Mouse (Mus musculus): ENCODE data around the gene Cadm1. TPM values are rescaled to one million over a fixed set of nuclear protein-coding genes. Genes with fewer than 3 reads are reported as not detected.

Cadm1 gene
- polyA plus RNA-seq, 1 experiment, result 103 TPM

DNA sequence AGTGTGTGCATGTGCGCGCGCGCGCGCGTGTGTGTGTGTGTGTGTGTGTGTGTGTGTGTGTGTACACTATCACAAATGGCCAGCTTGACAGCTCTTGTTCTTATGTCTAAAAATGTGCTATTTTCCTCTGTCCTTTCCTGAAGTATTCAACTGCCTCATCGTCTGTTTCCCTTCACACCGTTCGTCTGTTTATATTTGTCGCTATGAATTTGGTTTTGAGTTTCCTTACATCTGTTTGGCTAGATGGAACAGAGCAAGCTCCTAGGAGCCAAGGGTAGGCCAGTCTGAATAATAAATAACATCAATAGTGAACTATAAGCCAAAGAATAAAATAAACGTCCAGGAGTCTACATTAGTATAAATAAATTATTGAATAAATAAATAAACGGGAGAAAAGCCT is 235.3 kb downstream of the Cadm1 start:
- DNase-seq (ENCODE audit: low read depth), result no peak
- TF ChIP-seq CTCF (IDR thresholded peaks at IDR 0.05; ENCODE audit: borderline replicate concordance, extremely low read depth, insufficient read depth, insufficient read length) (no peak), POLR2A (IDR thresholded peaks at IDR 0.05; ENCODE audit: borderline replicate concordance, extremely low read depth, insufficient read depth, insufficient read length, poor library complexity, severe bottlenecking) (no peak)

DNA sequence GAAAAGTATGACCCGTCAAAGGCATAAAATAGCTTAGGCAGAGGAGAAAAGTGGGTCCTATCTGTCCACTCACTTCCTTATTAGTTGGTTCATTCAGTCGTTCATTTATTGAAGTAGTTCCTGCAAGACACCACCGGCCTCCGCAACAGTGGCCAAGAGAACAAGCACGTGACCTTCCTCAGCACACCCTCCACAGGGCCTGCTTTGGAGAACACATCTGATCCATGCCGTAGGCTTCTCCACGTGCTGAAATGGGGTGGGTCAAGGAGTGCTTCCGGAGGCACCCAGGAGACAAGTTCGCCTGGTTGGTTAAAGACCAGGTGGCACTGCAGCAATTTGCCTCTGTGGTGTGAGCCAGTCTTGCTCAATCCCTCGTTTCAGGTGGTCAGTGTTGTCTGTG is 236.4 kb downstream of the Cadm1 start:
- no peak for DNase-seq (ENCODE audit: low read depth)
- TF ChIP-seq CTCF (IDR thresholded peaks at IDR 0.05; ENCODE audit: borderline replicate concordance, extremely low read depth, insufficient read depth, insufficient read length), result no peak
- no peak for TF ChIP-seq POLR2A (IDR thresholded peaks at IDR 0.05; ENCODE audit: borderline replicate concordance, extremely low read depth, insufficient read depth, insufficient read length, poor library complexity, severe bottlenecking)

DNA sequence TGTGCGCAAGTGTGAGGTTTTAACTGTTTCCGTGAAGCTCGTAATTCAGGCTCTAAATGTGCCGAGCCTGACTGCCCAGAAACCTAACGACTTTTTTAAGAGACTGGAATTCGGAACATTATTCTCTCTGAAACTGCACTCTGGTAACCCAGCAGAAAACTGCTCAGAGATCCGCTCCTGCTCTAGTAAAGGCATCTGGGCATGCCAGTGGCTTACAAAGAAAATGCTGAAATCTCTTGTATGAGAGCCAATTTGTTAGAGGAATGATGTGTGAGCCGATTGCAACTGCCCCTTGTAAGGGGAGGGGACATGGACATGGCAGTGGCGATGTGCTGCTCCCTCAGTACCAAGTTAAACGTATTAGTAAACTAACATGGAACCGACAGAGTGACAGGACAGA is 240.9 kb downstream of the Cadm1 start:
- no peak for TF ChIP-seq CTCF (IDR thresholded peaks at IDR 0.05; ENCODE audit: borderline replicate concordance, extremely low read depth, insufficient read depth, insufficient read length)
- no peak for TF ChIP-seq POLR2A (IDR thresholded peaks at IDR 0.05; ENCODE audit: borderline replicate concordance, extremely low read depth, insufficient read depth, insufficient read length, poor library complexity, severe bottlenecking)
- peak; percentile 74 for DNase-seq (ENCODE audit: low read depth)

DNA sequence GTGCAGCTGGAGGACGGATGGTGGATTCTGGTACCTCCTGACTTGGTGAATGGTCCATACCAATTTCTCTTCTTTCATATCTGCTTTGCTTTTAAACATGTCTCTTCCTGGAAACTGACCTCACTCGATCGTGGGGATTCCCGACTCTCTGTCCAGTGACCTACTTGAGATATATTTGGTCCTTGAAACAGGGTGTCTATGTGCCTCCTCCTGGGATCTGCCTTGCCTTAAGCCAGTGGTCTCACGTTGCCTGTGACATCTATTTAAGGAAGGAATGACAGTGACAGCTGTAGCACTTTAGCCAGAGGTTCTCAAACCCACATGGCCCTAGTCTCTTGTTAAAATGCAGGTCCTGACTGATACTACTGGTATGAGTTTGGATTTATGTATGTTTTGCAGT is 242.0 kb downstream of the Cadm1 start:
- no peak for TF ChIP-seq CTCF (IDR thresholded peaks at IDR 0.05; ENCODE audit: borderline replicate concordance, extremely low read depth, insufficient read depth, insufficient read length)
- TF ChIP-seq POLR2A (IDR thresholded peaks at IDR 0.05; ENCODE audit: borderline replicate concordance, extremely low read depth, insufficient read depth, insufficient read length, poor library complexity, severe bottlenecking), result no peak
- DNase-seq (ENCODE audit: low read depth), result no peak

DNA sequence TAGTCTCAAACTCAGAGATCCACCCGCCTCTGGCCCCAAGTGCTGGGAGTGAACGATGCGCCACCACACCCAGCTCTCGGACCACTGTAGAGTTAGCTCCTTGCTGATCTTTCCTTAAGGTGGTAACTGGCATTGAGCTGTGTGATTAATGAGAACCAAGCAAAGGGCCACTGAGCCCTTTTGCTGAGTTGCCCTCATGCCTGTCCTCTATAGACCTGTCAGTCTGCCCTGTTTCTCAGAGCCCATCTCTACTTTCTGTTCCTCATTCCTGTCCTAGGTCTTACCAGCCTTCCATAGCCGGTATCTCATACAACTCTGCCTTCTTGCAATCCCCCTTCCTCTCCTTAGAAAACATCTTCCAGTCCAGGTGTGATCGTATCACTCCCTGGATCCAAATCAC is 242.8 kb downstream of the Cadm1 start:
- no peak for DNase-seq (ENCODE audit: low read depth)
- TF ChIP-seq CTCF (IDR thresholded peaks at IDR 0.05; ENCODE audit: borderline replicate concordance, extremely low read depth, insufficient read depth, insufficient read length) (no peak), POLR2A (IDR thresholded peaks at IDR 0.05; ENCODE audit: borderline replicate concordance, extremely low read depth, insufficient read depth, insufficient read length, poor library complexity, severe bottlenecking) (no peak)

DNA sequence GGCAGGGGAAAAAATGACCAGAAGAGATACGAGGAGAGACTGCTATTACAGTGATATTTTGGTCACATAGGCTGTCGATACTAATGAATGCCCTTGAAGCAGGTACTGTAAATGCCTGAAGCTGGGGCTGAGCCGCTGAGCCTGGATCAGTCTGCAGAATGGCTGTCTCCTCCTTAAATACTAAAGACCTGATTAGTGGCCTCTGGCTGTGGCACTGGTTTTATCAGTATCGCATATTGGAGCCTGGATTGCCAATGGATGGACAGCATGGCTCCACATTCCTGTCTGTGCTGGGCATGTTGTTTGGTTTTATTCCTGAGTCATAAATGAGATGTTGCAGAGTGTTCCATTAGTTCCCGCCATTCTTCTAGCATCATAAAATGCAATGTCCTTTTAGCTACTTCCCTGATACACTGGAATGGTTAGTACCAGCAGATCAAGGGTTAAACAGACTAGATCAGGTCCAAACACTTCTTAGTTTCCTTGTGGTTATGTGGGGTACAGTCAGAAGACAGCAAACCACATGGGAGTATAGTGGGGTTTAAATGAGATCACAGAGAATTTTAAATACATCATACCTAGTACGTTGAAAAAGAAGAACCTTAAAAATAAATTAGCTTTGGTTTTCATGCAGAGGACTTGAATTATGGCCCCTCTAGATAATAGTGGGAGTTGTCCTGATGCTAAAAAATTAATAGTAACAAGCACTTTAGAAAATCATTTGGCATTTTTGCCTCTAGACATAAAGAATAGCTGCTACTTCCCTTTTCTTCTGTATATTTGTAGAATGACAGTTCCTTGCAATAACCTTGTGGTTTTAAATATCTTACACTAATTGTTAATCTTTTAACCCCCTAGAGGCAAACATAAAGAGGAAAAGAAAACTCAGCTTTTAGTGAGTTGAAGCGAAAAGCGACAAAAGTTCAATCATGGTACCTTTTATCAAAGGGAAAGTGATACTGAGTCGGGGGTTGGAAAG is 247.3 kb downstream of the Cadm1 start:
- DNase-seq (ENCODE audit: low read depth), result no peak
- TF ChIP-seq CTCF (IDR thresholded peaks at IDR 0.05; ENCODE audit: borderline replicate concordance, extremely low read depth, insufficient read depth, insufficient read length), result no peak
- TF ChIP-seq POLR2A (IDR thresholded peaks at IDR 0.05; ENCODE audit: borderline replicate concordance, extremely low read depth, insufficient read depth, insufficient read length, poor library complexity, severe bottlenecking), result no peak

DNA sequence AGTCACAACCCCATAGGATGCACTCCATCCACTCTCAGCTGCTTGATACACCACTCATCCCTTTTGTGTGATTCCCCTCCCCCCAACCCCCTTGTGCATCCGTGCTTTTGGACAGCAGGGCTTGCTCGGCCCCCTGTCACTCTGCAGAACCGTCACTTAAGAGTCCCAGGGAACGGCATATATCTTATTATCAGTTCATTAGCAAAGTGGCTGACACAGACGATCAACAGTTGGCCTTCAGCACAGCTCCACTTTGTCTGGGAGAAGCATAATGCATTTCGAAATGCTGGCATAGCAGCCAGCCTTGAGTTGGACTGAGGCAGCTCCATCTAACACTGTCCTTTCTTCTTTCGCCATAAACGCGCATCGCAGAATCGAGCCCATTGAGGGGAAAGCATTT is 248.5 kb downstream of the Cadm1 start:
- peak; percentile 81 for DNase-seq (ENCODE audit: low read depth)
- TF ChIP-seq POLR2A (IDR thresholded peaks at IDR 0.05; ENCODE audit: borderline replicate concordance, extremely low read depth, insufficient read depth, insufficient read length, poor library complexity, severe bottlenecking) (no peak), CTCF (IDR thresholded peaks at IDR 0.05; ENCODE audit: borderline replicate concordance, extremely low read depth, insufficient read depth, insufficient read length) (no peak)

DNA sequence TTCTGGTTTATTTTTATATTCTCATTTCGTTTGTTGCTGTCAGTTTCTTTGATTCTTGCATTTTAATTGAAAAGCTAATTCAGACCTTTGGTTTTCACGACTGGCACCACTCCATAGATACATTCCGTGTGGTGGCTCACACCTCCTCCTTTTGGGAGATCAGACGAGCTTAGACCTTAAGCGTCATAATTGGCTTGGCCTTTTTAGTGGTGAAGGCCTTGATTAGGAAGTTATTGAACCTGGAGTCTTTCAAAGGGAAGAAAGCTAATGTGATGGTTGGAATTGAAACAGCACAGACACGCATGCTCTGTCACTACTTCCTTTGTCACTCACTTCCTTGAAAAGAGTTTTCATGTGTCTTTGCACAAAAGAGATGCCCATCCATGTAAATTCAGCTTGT is 249.3 kb downstream of the Cadm1 start:
- DNase-seq (ENCODE audit: low read depth), result peak; percentile 72
- TF ChIP-seq CTCF (IDR thresholded peaks at IDR 0.05; ENCODE audit: borderline replicate concordance, extremely low read depth, insufficient read depth, insufficient read length) (no peak), POLR2A (IDR thresholded peaks at IDR 0.05; ENCODE audit: borderline replicate concordance, extremely low read depth, insufficient read depth, insufficient read length, poor library complexity, severe bottlenecking) (no peak)

DNA sequence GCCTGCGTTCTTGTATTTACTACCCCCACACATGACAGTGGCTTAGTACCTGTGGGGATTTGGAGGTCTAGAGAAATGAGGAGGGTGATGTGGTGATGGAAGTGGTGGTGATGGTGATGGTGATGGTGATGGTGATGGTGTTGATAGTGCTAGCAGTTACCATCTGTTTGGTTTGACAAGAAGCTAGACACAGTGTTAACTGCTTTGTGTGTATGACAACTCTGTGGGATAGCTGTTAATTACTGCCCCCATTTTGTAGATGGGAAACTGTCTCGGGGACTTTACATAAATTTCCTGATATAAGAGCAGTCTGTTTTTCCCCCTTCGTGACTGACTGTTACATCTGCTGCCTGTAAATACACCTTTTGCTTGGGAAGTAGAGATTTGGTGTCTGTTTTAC is 256.7 kb downstream of the Cadm1 start:
- TF ChIP-seq POLR2A (IDR thresholded peaks at IDR 0.05; ENCODE audit: borderline replicate concordance, extremely low read depth, insufficient read depth, insufficient read length, poor library complexity, severe bottlenecking) (no peak), CTCF (IDR thresholded peaks at IDR 0.05; ENCODE audit: borderline replicate concordance, extremely low read depth, insufficient read depth, insufficient read length) (no peak)

DNA sequence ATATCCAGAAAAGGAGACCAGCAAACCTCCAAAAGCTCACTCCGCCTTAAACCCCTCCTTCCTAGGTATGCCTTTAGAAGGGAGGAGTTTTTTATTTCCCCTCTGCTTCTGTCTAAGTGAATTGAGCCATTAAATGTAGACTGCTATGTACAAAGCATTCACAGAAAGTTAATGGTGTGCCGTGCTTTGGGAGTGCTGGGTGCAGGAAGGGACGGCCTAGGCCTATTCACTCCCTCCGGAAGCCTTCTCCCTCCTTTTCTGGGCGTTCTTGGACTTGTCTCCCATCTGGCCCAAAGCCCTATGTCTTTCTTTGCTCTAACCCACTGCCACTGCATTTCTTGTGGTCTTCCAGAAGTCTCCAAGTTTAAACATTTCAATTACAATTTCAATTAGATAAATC is 268.5 kb downstream of the Cadm1 start:
- TF ChIP-seq POLR2A (IDR thresholded peaks at IDR 0.05; ENCODE audit: borderline replicate concordance, extremely low read depth, insufficient read depth, insufficient read length, poor library complexity, severe bottlenecking) (no peak), CTCF (IDR thresholded peaks at IDR 0.05; ENCODE audit: borderline replicate concordance, extremely low read depth, insufficient read depth, insufficient read length) (no peak)
- DNase-seq (ENCODE audit: low read depth), result peak; percentile 69

More for the DNA sequence above, 256.7 kb downstream of the Cadm1 start:
- peak; percentile 77 for DNase-seq (ENCODE audit: low read depth)

DNA sequence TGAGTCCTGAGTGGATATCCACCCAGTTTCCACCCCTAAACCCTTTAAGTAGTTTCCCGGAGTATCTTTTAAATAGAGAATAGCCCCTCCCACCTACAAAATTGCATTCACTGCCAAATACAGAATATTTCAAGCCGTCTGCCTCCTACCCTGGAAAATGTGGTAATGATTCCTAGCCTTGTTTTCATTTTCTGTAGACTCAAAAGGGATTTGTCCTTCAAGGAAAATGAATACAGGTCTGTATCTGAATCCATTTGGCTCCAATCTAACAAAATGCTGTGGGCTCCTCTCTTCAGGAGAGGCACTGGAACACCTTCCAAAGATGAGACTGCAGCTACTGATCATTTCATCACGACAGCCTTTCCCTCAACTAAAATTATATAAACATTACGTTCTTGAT is 271.3 kb downstream of the Cadm1 start:
- no peak for DNase-seq (ENCODE audit: low read depth)
- TF ChIP-seq POLR2A (IDR thresholded peaks at IDR 0.05; ENCODE audit: borderline replicate concordance, extremely low read depth, insufficient read depth, insufficient read length, poor library complexity, severe bottlenecking), result no peak

DNA sequence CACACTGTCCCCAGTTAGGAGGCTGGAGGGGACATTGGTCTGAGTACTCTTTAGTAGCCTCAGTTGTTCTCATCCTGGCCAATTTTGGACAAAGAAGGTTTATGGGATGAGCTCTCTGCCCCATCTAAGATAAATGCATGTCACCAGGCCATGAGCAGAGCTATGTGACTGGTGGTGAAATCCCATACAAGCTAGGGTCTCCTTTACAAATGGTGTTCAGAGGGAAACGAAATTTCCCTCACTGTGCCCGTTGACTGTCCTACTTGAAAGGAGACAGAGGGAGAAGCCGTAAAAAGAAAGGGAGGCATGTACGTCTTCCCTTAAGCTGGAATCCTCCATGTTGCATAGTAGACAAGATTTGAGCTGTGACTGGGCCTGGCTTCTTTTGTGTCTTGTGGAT is 272.6 kb downstream of the Cadm1 start:
- TF ChIP-seq CTCF (IDR thresholded peaks at IDR 0.05; ENCODE audit: borderline replicate concordance, extremely low read depth, insufficient read depth, insufficient read length) (no peak), POLR2A (IDR thresholded peaks at IDR 0.05; ENCODE audit: borderline replicate concordance, extremely low read depth, insufficient read depth, insufficient read length, poor library complexity, severe bottlenecking) (no peak)

More for the DNA sequence above, 272.6 kb downstream of the Cadm1 start:
- no peak for DNase-seq (ENCODE audit: low read depth)

Data from brain, embryonic 14.5 days (tissue).